Mouse (Mus musculus): ENCODE measurements at regions not wholly inside any gene's neighbourhood (a gene's known extent, or its start where the extent isn't known, plus 50 kb on each side); places are given as distances from the start of the nearest gene placed in this dataset.
"Not testable (repeated sequence)": the region's sequence is repeated elsewhere in the genome, so short reads cannot be mapped to it uniquely, and the experiment has no call there.

DNA sequence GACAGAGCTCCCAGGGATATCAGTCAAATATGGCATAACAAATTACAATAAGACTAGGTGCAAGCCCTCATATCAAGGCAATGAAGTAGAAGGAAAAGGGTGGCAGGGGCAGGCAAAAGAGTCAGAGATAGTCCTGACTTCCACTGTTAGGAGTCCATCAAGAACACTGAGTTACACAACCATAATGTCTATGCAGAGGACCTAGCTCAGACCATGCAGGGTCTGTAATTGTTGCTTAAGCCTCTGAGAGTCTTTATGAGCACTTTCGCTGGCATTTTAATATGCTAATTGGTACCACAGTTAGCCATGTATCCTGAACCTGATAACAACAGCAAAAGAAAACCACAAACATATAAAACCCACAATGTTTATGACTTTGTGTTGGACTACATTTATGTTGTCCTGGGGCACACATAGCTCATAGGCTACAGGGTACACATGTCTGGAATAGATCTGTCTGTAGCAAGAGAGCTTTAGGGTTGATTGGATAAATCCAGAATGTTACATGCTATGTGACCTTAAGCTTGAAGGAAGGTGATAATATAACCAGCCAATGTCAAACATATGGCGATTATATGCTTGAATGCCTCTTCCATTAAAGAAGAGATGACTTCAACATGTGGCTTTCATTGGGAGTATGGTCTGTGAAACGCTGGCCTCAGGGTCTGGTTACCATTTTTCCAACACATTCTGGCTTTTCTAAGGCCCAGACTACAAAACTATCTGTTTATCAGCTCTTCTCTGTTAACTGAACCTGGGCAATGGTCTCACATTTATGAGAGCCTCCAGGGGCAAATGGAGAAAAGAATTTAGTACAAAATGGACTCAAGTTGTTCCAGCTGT lies 836.6 kb downstream of the Gm9195 start:
- no peak for DNase-seq (ENCODE audit: low spot score in 2 of 2)

DNA sequence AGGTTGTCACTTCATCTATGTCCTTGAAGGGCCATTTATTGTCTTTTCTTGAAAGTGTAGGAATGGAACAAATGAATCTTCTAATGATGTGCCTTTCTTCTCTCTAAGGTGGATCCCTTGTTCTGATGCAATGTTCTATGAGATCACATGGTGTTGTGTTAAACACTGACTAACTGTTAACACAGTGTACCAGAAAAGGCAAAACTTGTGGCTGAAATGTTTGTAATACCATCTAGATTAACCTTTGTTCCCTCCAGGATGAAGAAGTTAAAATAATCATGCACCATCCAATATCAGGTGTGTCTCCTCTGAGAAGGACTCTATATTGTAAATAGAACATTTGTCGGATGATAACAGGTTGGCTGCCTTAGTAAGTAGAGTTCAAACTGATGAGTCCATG lies 849.1 kb downstream of the Gm9195 start:
- DNase-seq (ENCODE audit: low spot score in 2 of 2) = no peak

DNA sequence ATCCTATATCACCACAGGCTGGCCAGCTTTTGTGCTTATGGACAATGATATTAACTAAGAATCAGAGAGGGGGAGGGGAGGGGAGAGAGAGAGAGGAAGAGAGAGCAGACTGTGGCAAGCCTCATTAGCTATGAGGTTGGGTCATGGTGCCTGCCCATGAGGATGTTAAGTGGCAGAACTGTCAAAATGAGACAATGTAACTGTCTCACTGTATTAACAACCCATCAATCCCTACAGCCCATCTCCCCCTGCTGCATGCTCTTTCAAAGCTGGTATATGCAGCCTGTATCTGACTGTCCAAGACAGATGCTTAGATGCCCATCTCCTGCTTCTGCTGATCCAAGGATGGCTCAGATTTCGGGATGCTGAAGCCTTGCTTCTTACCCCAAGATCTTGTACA lies 852.6 kb downstream of the Gm9195 start:
- no peak for DNase-seq (ENCODE audit: low spot score in 2 of 2)

DNA sequence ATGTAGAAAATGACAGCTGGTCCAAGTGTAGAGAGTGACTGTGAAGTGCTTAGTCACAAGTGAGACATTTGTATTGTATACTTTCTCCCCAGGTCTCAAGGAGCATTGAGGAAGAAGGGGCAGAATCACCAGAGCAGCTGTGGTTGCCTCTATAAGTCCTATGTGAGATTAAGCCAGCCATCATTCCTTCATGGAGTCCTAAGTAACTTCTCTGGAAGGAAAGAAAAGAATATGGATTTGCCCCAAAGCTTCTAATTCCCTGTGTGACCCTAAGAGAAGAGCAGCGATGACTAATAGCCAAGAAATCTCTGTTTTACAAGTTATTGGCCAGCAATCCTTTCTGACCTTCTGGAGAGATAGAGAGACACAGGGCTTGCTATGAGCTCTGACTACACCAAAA lies 856.5 kb downstream of the Gm9195 start:
- no peak for DNase-seq (ENCODE audit: low spot score in 2 of 2)

DNA sequence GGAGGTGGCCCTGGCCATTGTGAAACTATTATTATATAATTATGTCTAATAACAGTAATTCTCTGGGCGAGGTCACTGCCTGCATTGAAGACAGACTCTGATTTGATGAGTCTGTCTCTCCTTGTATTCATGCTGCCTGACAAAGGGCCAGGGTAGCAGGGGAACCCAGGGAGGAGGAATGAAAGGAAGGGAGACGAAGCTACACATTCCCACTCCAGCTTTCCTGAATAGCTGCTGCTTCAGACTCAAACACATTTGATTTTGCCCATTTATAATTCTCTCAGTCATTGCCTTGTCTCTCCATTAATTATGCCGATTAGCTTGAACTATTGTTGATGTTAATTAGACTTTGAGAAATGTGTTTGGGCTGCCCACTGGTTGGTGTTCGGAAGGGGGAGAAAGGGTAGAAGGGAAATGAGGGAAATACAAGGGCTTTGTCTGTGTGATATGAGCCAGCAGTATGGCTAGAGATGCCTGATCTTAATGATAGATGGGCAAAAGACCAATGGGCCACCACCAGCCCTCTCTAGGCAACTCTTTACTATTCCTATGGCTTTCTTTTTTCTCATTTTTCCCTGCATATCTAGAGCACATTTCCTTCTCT lies 881.8 kb downstream of the Gm9195 start:
- DNase-seq (ENCODE audit: low spot score in 2 of 2) = no peak

DNA sequence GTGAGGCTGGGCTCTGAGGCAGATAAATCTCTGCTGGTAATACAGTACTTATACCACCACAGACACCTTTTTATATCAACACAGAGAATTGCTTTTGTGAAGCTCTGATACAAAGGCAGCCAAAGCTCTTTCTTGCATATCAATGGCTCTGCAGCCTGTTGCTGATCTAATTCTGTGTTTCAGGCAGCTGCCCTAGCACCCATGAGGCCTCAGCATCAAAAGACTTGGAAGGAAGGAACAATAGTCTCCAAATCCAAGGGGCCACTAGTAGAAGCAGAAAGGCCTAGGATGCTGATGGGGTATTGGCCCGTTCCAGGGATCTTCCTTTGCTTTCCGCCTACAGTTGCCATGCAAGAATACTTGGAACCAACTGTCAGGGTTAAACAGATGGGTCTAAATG lies 887.9 kb downstream of the Gm9195 start:
- no peak for DNase-seq (ENCODE audit: low spot score in 2 of 2)

DNA sequence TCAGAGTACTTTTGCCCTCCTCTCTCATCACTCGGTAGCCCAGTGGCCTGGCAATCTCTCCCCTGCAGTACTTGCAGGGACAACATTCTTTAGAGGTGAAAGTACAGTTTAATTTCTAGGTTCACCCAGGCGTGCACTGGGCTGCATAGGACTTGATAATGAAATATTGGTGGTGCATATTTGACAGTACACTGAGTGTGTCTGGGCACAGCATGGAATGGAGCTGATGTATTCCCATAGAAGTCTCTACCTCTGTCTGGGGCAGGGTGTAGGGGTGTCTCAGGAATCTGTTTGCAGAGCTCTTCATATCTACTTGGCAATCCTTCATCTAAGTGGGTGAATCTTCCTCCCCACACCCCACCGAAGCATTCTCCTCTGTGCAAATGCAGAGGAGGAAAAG lies 893.8 kb downstream of the Gm9195 start:
- no peak for DNase-seq (ENCODE audit: low spot score in 2 of 2)

DNA sequence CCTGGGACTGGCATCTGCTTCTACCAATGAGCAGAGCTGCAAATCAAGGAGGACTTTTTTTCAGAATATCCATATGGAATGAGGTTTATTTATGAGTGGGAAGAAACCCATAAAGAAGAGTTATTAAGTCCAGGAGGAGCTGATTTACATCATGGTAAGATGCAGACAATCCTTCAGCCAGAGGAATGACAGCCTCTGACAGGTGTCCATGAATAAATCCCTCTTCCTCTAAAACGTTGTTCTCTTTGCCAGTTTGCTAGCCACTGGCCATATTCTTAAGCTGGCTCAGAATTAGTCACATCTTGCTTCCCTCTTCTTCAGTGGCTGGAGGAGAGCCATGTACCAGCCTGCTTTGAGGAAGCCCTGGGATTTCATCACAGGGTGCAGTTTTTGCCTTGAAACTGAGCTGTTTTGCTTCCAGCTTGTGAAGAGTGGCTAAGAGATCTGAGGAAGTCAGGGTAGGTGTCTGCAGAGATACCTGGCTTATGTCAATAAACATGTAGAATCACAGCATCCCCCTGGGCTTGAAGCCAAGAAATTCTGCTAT lies 902.9 kb downstream of the Gm9195 start:
- peak in 1 of 2 experiments; percentile 35 for DNase-seq (ENCODE audit: low spot score in 2 of 2)

DNA sequence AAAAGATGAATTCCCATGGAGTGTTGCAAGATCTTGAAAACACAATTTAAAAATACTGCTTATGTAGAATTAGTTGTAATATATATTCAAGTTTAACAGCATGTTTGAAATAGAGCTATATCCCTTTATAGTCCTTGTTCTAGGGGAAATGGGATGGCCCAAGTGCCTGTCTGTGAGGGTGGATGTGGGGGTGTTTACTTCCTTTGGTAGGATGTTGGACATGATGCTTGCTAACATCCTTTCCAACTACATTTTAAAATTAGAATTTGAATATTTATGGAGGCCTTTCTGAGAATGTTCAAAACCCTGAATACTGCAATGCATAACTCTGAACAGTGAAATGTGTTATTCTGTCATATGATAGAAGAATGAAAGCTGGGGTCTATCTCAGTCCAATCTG lies 903.6 kb downstream of the Gm9195 start:
- DNase-seq (ENCODE audit: low spot score in 2 of 2) = peak in 1 of 2 experiments; percentile 33

DNA sequence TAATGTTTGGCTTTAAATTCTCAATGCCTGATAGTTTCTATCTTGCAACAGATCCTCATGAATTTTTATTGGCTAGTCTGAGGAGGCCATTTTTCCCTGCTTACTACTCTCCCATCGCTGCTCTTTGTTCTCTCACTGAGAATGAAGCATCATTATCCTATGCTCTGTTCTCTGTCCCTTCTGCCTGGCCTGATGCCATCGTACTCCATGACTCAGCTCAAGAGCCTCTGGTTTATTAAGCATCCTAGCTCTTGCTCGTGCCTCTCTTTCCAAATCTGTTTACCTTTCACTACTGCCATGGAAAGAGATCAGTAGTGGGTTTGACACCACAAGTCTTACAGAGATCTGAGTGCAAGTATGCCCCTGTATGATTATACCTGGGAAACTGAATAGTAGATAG lies 926.8 kb downstream of the Gm9195 start:
- no peak for DNase-seq (ENCODE audit: low spot score in 2 of 2)

DNA sequence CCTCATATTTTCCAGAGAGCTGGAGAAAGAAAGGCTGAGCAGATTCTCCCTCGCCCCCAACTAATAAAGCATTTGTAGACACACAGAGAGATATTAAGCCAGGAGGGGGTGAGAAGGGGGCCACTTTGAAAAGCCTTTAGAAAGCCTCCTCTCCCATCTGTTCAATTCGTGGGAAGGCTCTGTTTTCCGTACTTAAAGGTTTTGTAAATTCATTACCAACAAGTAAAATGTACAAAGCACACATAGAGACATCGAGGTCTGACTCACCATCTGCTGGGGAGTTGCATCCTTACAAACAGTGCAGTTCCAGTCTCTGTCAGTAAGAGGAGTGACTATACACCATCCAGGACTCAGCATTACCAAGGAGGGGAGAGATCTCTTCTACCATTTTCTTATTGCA lies 929.7 kb downstream of the Gm9195 start:
- DNase-seq (ENCODE audit: low spot score in 2 of 2) = peak; percentile 17 to 35

DNA sequence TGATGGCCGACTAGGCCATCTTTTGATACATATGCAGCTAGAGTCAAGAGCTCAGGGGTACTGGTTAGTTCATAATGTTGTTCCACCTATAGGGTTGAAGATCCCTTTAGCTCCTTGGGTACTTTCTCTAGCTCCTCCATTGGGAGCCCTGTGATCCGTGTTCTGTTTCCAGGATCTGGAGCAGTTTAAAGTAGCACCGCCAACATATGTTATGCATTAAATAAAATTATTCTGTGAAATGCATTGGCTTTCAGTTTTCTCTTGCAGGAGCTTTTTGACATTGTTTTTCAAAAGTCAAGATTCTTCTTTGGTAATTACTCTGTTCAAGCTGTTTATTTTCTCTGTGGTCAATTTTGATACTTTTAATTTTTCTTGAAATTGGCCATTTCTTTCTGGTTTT lies 937.3 kb downstream of the Gm9195 start:
- DNase-seq (ENCODE audit: low spot score in 2 of 2) = not testable (repeated sequence)

DNA sequence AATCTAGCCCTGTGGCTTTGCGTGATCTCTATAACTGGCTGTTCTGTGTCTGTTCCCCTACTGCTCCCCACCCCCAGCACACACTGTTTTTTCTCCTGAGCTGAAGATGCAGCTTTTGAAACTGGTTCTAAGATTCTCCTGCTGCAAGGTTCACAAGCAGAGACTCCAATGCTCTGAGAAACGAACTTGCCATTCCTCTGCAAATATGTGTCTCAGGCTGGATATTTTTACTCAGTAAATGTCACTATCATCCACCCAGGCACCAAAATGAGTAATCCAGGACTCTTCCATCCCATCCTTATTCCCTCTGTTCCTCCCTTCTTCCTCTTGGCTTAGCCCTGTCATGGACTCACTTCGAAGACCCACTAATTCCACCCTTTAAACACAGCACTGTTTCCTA lies 943.9 kb upstream of the Fam160b2 start:
- no peak for DNase-seq (ENCODE audit: low spot score in 2 of 2)

DNA sequence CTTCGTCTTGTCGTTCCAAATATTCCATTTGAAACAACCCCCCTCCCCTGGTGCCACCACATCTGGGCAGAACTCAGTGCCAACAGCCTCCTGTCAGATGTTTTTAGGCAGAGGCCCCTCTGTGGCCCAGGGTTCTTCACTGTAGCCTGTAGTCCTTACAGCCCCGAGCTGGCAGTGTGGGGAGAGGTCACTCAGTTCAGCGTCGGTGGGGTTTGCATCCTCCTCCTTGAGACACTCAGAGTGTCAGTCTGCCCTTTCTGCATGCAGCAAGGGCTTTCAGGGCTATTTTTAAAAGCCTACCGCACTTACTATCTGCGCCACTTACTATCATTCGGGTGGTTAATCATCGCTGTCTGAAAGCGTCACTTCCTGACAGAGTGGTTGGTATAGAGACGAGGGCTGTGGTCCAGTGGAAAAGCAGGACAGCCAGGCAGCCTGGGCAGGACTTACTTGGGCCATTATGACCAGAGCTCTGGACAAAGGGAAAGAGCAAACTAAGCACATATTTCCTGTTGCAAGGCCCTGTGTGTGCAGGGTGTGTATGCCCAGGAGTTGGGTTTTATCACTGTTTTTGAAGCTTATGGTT lies 932.5 kb upstream of the Fam160b2 start:
- no peak for DNase-seq (ENCODE audit: low spot score in 2 of 2)

DNA sequence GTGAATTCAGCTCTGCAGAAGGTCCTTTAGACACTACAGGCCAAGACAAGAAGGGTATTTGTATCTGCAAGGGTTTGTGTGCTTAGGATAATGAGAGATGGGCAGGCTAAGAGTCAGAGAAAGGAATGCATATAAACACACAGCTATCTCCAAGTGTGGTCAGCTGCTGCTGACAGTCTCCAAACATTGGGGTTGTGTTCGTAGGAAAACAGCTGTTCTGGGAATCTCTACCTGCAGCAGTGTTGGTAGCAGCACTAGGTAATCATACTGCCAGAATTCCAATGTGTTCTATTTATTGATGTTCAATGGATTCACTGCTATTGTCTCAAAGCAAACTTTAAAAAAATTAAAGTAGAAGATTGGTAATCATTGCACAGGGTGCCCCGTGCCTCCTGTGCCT lies 931.7 kb upstream of the Fam160b2 start:
- no peak for DNase-seq (ENCODE audit: low spot score in 2 of 2)

DNA sequence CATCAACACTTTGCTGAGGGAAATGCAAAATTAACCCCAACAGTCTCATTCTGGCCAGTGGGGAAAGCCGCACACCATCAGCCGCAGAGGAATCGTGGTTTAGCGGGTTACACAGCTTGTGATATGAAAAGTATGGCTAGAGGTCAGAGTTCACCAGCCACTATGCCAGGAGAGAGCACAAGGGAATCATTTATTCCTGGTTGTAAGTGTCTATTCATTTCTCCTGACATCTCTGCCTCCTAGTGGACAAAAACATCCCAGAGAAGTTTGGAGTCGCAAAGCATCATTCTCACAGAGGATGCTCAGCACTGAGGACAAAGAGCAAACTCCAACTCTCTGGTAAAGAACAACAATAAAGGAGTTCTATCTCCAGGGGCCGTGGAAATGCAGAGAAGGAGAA lies 930.8 kb upstream of the Fam160b2 start:
- DNase-seq (ENCODE audit: low spot score in 2 of 2) = no peak

DNA sequence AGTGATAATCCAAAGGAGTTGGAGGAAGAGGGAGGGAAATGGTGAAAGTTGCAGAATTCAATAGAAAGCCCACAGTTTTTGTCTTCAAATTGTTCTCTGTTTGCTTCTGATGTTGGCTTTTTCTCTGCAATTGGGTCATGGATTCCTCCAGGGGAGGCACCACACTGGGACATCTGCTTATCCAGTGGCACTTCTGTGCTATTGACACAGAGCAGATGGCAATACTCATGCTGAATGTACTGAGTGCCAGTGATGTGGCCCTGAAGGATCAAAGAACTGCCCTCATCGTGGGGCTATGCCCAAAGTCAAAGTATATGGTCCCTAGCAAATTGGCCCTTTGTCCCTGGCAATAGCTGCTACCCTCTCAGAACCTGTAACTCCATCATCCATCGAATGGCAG lies 918.9 kb upstream of the Fam160b2 start:
- DNase-seq (ENCODE audit: low spot score in 2 of 2) = no peak

DNA sequence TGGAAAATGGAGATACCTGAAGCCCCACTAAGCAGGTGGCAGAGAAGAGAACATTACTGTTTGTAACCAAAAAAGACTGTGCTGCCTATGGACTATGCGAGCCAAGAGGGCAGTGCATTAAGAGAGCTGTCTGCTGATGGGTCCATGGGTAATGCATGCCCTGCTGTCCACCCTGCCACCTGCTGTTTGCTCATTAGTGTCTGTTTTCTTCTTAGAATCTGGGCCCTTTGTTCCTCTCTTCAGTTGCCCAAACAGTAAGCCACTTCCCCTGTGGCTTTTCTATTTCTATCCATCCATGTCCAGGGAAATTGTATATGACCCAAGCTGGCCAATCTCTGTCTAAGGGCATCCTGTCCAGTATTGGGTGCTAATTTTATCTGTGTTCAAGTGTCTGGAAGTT lies 901.2 kb upstream of the Fam160b2 start:
- no peak for DNase-seq (ENCODE audit: low spot score in 2 of 2)

DNA sequence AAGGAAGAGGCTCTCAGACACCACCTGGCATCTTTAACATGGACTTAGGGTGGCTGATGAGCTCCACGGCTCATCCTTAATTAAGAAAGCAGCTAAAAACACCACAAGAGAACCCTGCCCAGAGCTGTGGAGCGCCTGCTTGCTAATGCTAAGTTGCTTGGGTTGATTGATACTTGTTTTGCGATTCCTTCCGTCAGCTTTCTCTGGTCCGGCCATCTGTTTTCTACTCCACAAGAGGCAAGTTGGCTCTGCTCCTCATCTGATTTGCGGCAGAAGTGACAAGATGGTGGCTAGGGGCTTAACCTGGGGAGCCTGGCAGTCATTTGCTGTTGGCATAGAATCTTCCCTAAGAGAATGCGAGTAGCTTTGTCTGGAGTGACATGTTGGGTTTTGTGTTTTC lies 891.6 kb upstream of the Fam160b2 start:
- DNase-seq (ENCODE audit: low spot score in 2 of 2) = no peak

DNA sequence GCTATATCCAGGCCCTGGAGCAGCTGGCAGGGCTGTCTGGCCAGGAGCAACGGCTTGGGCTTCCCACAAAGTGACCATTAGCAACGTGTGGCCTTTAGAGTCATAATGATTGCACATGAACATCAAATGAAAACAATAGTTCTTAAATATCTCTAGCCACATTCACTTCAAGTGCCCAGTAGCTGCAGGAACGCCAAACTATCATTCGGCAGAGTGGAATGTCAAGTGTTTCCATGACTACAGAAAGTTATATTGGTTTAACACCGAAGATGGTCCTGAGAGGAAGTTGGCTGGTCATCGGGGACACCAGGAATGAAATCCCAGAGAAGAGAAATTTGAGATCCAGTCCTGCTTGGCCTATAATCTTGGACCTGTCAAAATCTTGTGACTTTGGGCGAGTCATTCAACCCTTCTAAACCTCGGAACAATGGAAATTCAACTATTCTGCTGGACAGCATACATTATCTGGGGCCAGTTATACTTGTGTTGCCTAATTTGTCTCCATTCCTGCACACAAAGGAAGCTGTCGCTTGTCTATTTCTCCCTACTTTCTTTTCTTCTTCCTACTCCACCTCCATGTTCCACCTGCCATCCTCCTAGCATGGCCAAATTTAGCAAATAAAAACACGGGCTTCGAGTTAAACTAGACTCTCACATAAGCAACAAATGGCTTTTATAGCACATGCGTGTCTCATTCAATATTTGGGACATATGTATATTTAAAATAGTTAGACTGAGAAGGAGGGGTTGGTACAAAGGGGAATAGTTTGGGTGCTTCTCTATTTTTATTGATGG lies 886.7 kb upstream of the Fam160b2 start:
- peak in 1 of 2 experiments; percentile 13 for DNase-seq (ENCODE audit: low spot score in 2 of 2)

DNA sequence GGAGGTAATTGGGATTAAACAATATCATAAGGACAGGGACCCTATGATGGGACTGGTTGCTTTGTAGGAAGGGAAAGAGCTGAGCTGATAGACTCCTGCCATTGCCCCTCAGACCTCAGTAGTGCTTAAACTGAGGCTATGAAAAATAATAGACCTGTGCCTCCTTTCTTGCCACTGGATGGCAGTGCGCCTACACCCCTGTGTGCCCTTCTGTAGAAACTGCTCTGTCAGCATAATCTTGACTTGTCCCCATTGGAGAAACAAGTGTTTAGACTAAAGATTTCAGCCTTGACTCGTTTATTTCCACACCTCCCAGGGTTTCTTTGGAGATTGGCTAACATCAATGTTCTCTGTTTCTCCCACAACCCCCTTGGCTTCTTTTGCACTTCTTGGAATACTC lies 876.0 kb upstream of the Fam160b2 start:
- no peak for DNase-seq (ENCODE audit: low spot score in 2 of 2)

DNA sequence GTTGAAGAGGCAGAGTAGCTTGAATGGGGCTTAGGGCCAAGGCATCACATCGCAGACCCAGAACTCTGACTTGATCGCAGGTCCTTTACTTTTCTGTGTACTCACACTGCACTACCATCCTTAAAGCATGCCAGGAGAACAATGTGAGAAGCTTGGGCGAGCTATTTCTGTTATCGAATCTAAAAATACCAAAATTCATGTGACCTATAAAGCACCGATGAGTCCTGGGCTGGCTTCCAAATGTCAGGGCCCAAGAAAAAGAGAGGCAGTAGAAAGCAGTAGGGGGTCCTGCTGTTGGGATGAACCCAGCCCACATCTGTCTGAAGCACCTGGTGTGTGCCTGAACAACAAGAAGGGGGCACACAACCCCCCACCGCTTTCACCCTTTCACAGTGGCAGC lies 874.3 kb upstream of the Fam160b2 start:
- DNase-seq (ENCODE audit: low spot score in 2 of 2) = no peak
